Mouse (Mus musculus) hindbrain, embryonic 16.5 days (tissue): ENCODE measurements around the gene Tsc1. TPM values are rescaled to one million over a fixed set of nuclear protein-coding genes. Genes with fewer than 3 reads are reported as not detected.

Experiments used
- ATAC-seq: fragments of 200-750 bp; cut with Nextera tagmentation; 2 replicates; pipeline ENCODE4 v1.8.0; 2017; ENCODE audit warnings: moderate TSS enrichment, moderate library complexity
- H3K27ac ChIP-seq: fragments of 300-500 bp; sonication (generic); 2 replicates; pipeline ENCODE4 v1.5.1; 2014; ENCODE audit warnings: low read depth, mild to moderate bottlenecking, control low read depth, low read length, moderate library complexity
- H3K27me3 ChIP-seq: fragments of 300-500 bp; sonication (generic); replicated peaks from 2 replicates; pipeline ENCODE4 v1.6.1; 2014; ENCODE audit warnings: low read length; ENCODE audit not compliant: control insufficient read depth, insufficient read depth
- H3K36me3 ChIP-seq: fragments of 300-500 bp; sonication (generic); 2 replicates; pipeline ENCODE4 v1.6.1; 2014; ENCODE audit warnings: mild to moderate bottlenecking, low read length, moderate library complexity, mixed read lengths; ENCODE audit not compliant: control insufficient read depth, insufficient read depth
- H3K4me1 ChIP-seq: fragments of 300-500 bp; sonication (generic); 2 replicates; pipeline ENCODE4 v1.6.1; 2014; ENCODE audit warnings: low read depth, low read length; ENCODE audit not compliant: control insufficient read depth, insufficient read depth
- H3K4me2 ChIP-seq: fragments of 300-500 bp; sonication (generic); 2 replicates; pipeline ENCODE4 v1.6.1; 2014; ENCODE audit warnings: mild to moderate bottlenecking, low read length, control low read depth, moderate library complexity
- H3K4me3 ChIP-seq: fragments of 300-500 bp; sonication (generic); 2 replicates; pipeline ENCODE4 v1.5.1; 2014; ENCODE audit warnings: mild to moderate bottlenecking, low read length, control low read depth, moderate library complexity
- H3K9ac ChIP-seq: fragments of 300-500 bp; sonication (generic); 2 replicates; pipeline ENCODE4 v1.6.1; 2014; ENCODE audit warnings: low read depth, mild to moderate bottlenecking, control low read depth, low read length, moderate library complexity
- H3K9me3 ChIP-seq: fragments of 300-500 bp; sonication (generic); 2 replicates; pipeline ENCODE4 v1.6.1; 2014; ENCODE audit warnings: mild to moderate bottlenecking, low read length, moderate library complexity; ENCODE audit not compliant: control insufficient read depth
- WGBS: fragments of 180-500 bp; shearing (Covaris S2); extraction: QIAGEN DNeasy Blood & Tissue Kit; methylation state at CpG from one replicate; pipeline ENCODE4 v1.1.7; 2014; 5-methylcytosine and 5-hydroxymethylcytosine counted together
- polyA plus RNA-seq: library from polyadenylated mRNA; unstranded; fragments of >200 nt; fragmentation: Nextera tagmentation; extraction: Ambion mirVana; gene quantifications from 2 replicates; pipeline ENCODE4 v1.2.1, GENCODE M21; 2015

The Tsc1 gene
- polyA plus RNA-seq, 1 experiment from 2014 or later = 30.6 TPM

DNA sequence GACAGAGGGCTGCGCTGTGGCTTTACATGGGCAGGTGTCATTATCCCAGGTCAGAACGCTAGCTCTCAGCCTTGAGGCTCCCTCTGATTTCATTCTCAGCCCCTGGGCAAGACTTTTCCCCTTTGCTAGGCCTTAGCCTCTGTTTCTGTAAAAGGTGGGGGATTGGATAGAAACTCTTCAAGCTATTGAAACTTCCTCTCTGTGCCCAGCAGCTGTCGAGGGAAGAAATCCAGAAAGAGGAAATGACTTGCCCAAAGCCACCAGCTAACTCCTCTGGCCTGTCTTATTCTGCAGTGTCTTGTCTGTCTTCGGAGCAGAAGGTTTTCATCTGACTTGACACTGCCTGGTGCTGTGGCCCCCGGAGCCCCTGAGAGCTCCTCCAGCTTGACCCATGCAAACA, 57.5 kb downstream of the Tsc1 start:
- no peaks in the 10 kb centered on the region for H3K9me3 ChIP-seq
- no peaks in the 10 kb centered on the region for H3K27me3 ChIP-seq
- H3K4me1 ChIP-seq = peaks cover 3% of the 10 kb centered on the region; the same call in 1 of the 2 replicates
- H3K4me2 ChIP-seq = no peak overlapping the region; the same call in 1 of the 2 replicates
- no peak for ATAC-seq
- no peak overlapping the region for H3K27ac ChIP-seq
- H3K4me3 ChIP-seq = no peak overlapping the region
- H3K9ac ChIP-seq = no peak overlapping the region
- 82% methylated on average over 5 of the region's 5 CpGs for WGBS
- H3K36me3 ChIP-seq = no peaks in the 10 kb centered on the region

DNA sequence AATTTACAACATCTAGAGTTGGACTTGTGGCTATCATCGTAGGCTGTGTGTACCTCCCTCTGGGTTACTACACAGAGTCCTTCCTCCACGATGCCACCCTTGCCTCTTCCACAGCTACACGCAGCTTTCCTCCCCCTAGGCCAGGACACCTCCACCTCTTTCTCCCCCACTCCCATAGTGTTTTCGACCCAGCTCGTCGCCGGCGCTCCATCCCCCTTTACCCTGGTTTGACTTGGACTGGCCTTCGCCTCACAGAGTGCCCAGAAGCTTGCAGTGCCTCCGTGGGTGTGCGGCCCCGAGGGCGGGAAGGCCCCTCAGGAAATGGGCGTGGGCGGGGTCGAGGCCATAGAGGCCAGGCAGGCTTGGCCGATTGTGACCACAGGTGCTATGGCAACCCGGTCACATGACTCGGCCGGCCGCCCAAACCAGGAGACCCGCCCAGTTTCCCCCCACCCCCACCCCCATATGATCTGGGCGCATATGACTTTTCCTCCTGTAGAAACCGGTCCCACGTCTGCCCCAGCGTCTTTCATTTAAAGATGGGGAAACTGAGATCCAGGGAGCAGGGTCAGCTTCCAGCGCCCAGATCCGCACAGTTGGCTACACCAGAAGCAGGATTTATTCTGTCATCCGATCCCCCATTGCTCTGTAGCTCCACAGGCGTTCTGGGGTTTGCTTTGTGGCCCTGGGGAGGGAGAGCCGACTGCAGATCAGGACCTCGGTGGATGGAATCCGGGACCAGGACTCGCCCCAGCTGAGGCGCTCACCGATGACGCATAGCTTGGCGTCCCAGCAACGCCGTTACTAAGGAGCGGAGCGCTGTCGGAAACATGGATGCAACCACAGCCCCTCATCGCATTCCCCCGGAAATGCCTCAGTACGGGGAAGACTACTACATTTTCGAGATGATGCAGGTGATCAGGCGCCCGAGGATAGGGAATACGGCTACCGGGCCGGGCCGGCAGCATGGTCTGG, 58.6 kb downstream of the Tsc1 start, which contains the start of the genes Spaca9 and Ak8:
Gene Spaca9 (minus strand): TSS at position 367 of the 975 bp plus-strand sequence.
Gene Ak8 (plus strand): TSS at position 804 of the 975 bp plus-strand sequence.
- H3K9ac ChIP-seq = peak within 1 kb of the TSS; percentile 87
- no peaks in the 10 kb centered on the region for H3K9me3 ChIP-seq
- ATAC-seq = peak; percentile 85
- no peaks in the 10 kb centered on the region for H3K36me3 ChIP-seq
- peak within 1 kb of the TSS; percentile 72 for H3K27ac ChIP-seq
- peak within 1 kb of the TSS; percentile 99 for H3K4me2 ChIP-seq
- H3K4me3 ChIP-seq = peak within 1 kb of the TSS; percentile 70
- no peaks in the 10 kb centered on the region for H3K27me3 ChIP-seq
- peaks cover 3% of the 10 kb centered on the region; the same call in 1 of the 2 replicates for H3K4me1 ChIP-seq
- WGBS = 1% methylated on average over 53 of the region's 53 CpGs

DNA sequence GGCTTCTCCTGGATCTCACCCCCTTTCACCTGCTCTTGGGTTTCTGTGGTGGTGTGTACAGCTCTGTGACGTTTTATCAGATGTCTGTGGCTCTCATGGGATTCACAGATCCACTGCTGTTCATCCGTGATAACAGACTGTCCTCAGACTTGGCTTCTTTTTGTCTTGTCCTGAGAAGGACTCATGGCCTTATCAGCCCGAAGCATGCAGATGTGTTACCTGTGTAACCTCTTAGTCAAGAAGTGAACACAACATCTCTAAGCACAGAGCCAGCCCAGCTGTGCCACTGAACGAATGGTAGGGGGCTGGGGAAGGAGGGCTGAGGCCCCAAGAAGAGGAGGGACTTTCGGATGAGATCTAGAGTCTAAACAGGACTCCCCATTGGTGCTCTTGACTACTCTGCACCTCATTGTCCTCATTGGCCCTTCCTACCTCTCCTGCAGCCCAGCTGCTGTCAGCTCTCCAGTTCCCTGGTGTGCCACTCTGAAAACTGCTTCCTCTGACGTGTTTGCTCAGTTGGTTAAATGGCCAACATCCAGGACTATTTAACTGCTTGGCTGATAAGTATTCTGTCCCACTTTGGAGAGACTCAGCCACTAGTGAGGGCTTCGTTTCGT, 60.7 kb downstream of the Tsc1 start:
- no peak overlapping the region for H3K27ac ChIP-seq
- WGBS = 70% methylated on average over 8 of the region's 8 CpGs
- ATAC-seq = no peak
- no peaks in the 10 kb centered on the region for H3K9me3 ChIP-seq
- H3K36me3 ChIP-seq = no peaks in the 10 kb centered on the region
- no peak overlapping the region for H3K9ac ChIP-seq
- peaks cover 3% of the 10 kb centered on the region; the same call in 1 of the 2 replicates for H3K4me1 ChIP-seq
- no peaks in the 10 kb centered on the region for H3K27me3 ChIP-seq
- no peak overlapping the region for H3K4me3 ChIP-seq
- no peak overlapping the region for H3K4me2 ChIP-seq

DNA sequence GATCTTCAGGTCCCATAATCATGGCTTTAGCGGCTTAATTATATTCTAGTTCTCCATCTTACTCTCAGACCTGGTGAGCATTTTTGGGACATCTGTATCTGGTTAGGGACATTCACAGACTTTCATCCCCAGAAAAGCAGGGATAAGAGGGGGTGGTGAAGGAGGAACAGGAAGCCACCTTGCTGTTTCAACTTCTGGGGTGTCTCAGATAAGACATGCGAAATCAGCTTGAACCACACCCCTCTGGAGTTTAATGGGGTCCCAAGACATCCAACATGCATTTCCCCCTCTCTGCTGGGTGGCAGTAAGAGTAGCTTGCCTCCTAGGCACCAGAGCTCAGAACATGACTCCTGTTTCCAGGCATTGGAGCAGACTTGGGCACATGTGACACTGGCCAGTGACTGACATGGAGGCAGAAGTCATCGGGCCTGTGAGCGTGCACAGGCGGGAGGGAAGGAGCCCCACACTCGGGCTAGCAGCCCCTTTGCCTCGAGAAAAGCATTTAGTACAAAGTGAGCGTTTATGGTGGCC, 65.1 kb downstream of the Tsc1 start:
- no peaks in the 10 kb centered on the region for H3K4me1 ChIP-seq
- no peaks in the 10 kb centered on the region for H3K36me3 ChIP-seq
- no peak overlapping the region for H3K27ac ChIP-seq
- H3K4me2 ChIP-seq = no peak overlapping the region
- no peaks in the 10 kb centered on the region for H3K27me3 ChIP-seq
- H3K9me3 ChIP-seq = no peaks in the 10 kb centered on the region
- 70% methylated on average over 8 of the region's 8 CpGs for WGBS
- H3K4me3 ChIP-seq = no peak overlapping the region
- H3K9ac ChIP-seq = no peak overlapping the region
- ATAC-seq = no peak

DNA sequence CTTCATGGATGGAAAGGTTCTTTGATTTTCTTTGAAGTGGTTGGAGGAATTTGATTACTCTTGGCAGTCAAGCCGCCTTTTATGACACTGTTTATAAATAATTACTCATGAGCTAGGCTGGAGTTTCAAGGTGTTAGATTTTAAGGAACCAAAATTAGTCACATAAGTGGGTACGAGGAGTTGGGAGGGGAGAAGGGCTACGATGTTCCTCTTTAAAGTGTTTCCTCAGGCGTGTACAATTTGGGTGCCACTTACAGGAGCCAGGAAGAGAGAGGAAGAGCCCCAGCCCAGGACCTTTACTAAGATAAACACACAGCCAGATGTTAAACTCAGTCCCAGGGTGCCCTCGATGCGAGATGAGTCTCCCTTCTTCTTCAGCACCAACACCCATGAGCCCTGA, 65.8 kb downstream of the Tsc1 start:
- H3K4me2 ChIP-seq = no peak overlapping the region
- H3K27me3 ChIP-seq = no peaks in the 10 kb centered on the region
- WGBS = 72% methylated on average over 6 of the region's 6 CpGs
- no peak for ATAC-seq
- H3K36me3 ChIP-seq = no peaks in the 10 kb centered on the region
- no peaks in the 10 kb centered on the region for H3K9me3 ChIP-seq
- H3K9ac ChIP-seq = no peak overlapping the region
- no peaks in the 10 kb centered on the region for H3K4me1 ChIP-seq
- H3K27ac ChIP-seq = no peak overlapping the region
- no peak overlapping the region for H3K4me3 ChIP-seq

DNA sequence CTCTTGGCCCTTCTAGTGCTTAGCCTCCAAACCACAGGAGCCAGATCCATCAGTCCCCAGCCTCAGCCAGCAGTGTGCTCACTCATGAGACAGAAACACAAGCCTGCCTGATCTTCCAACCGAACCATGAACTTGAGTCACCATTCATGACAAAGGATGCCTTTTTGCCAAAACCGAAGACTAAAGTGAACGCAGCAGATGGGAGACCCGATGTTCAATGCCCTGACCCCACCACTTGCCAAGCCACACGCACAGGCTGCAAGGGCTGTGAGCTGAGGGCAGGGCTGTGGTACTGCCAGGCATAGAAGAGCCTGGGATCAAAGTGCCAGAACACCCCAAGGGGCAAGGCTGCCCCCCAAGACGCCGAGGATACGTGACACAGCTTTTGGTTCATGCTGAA, 72.0 kb downstream of the Tsc1 start:
- Histone ChIP-seq H3K4me1 (no peaks in the 10 kb centered on the region), H3K36me3 (no peaks in the 10 kb centered on the region), H3K4me3 (no peak overlapping the region), H3K27me3 (no peaks in the 10 kb centered on the region), H3K27ac (no peak overlapping the region), H3K9me3 (no peaks in the 10 kb centered on the region), H3K4me2 (no peak overlapping the region), H3K9ac (no peak overlapping the region)
- WGBS = 79% methylated on average over 8 of the region's 8 CpGs
- ATAC-seq = no peak

DNA sequence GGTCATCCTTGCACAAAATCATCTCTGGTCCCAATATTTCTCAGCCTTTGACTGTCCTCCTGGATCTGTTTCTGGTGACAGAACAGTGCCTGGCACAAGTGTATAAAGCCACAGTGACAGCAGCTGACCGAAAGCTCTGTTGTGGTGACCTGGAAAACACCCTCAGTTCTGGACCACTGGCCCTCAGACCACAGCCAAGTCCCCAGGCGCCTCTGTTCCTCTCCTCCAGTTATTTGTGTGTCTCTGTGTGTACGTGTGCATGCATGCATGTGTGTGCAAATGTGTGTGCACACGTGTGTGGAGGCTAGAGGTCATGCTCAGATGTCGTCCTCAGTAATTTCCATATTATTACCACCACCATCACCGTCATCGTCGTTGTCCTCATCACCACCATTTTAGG, 81.4 kb downstream of the Tsc1 start:
- H3K4me1 ChIP-seq = peaks cover 2% of the 10 kb centered on the region
- ATAC-seq = no peak
- H3K9me3 ChIP-seq = no peaks in the 10 kb centered on the region
- no peaks in the 10 kb centered on the region; the same call in 1 of the 2 replicates for H3K27me3 ChIP-seq
- 92% methylated on average over 8 of the region's 8 CpGs for WGBS
- no peak overlapping the region for H3K9ac ChIP-seq
- H3K36me3 ChIP-seq = no peaks in the 10 kb centered on the region
- H3K4me3 ChIP-seq = no peak overlapping the region
- H3K27ac ChIP-seq = no peak overlapping the region
- no peak overlapping the region for H3K4me2 ChIP-seq

DNA sequence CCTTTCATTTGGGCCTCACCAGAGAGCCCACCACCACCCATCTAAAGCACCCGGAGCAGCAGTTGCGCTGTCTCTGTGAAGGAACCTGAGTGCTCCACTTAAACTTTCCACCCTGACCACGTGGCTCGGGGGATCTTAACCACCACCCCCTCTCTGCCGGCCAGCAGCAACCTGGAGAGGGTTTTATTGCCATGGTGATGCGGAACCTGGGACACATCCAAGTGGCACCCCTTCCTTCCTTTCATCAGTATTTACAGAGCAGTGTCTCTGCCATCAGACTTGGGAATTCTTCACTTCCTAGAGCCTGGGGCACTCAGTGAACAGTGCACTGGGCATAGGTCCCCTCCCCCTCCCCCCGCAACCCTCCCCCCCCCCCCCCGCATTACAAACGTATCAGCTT, 82.9 kb downstream of the Tsc1 start:
- Histone ChIP-seq H3K27ac (no peak overlapping the region), H3K9ac (no peak overlapping the region), H3K4me3 (no peak overlapping the region), H3K27me3 (no peaks in the 10 kb centered on the region; the same call in 1 of the 2 replicates), H3K36me3 (no peaks in the 10 kb centered on the region), H3K9me3 (no peaks in the 10 kb centered on the region), H3K4me2 (no peak overlapping the region), H3K4me1 (peaks cover 9% of the 10 kb centered on the region)
- 67% methylated on average over 9 of the region's 9 CpGs for WGBS
- ATAC-seq = no peak
